Mouse (Mus musculus) left cerebral cortex, adult 18-20 months (tissue): ENCODE results near the gene Adarb2. TPM values are rescaled to one million over a fixed set of nuclear protein-coding genes. Genes with fewer than 3 reads are reported as not detected.
A peak's percentile ranks its signal among the peaks of the same experiment; 100 is the strongest.

ENCODE experiments used
- DNase-seq, 2 experiments: peaks; one replicate each; pipeline ENCODE4 v3.0.0; 2021 to 2022; ENCODE audit warnings: low spot score in 2 of 2, mixed read lengths in 1 of 2
- total RNA-seq, 2 experiments: library from RNA; stranded (reverse); gene quantifications; 2 replicates each; pipeline ENCODE4 v1.2.3; 2021

Gene Adarb2
- total RNA-seq, 2 experiments from 2014 or later = 20.9 to 22.9 TPM

GRCm38 (mm10) chr13:8366087-8366486 is 163.4 kb downstream of the Adarb2 start:
- no peak for DNase-seq

DNA sequence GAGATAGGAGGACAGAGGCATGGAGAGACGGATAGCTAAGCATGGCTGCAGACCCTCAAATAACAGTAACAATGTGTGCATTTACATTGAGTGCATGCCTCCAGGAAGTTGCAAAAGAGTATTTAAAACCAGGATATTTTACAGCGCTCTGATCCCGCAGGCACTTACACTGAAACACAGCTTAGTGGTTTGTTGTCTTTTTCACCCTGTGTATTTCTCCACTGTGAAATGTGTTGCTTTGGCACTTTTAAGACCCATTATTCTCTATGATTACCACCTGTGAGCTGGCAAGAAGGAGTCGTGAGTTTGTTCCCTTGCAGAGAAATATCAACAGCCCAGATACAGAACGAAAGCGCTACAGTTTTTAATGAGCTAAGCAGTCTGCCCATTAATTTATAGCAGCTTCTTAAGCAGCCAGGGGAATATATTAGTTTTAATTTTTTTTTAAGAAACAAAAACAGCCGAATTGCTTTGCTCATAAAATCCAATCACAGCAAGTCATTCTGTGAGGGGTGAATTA is 167.3 kb downstream of the Adarb2 start:
- no peak for DNase-seq

- DNase-seq = no peak
These were observed 185.9 kb downstream of the Adarb2 start for GRCm38 (mm10) chr13:8388541-8388940.

GRCm38 (mm10) chr13:8400265-8401041 is 197.8 kb downstream of the Adarb2 start:
- DNase-seq = no peak

DNA sequence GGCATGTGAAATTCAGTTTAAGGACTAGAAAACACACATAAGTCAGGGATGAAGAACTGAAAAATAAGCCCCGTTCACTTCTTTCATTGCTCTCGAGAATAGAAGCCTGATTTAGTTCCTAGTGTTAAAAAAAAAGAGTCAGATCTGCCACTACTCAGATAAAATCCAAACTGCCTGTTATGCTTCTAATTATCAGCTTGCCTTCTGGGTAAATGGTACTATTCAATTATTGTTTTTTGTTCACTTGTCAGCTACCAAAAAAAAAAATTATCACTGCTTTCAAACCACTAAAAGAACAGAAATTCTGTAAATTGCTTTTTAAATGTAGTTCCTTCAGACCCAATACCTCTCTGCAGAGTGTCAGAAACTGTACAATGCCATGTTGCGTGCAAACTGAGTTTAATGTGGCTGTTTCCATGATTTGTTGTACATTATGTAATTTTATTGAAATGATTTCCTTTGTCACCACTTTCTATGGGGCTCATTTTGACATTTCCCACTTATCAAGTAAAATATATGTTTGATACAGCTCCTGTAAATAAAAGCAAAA is 199.7 kb downstream of the Adarb2 start:
- DNase-seq = no peak

DNA sequence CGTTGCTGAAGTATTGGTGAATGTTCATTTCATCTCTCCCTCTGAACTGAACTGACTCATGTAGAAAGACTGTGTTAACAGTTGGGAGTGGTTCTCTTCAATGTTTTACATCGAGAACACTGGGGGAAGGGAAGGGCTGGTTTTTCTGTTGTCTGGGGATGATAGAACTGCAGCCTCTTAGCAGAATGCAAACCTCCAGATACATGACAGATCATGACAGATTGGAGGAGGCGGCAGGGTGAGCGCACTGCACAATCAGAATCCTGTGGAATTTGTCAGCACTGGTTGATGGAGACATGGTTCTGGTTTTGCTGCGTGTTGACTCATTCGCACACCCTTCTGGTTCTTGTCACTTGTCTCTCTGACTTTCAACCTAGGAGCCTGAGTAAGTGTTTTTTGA is 203.4 kb downstream of the Adarb2 start:
- peak in 1 of 2 experiments; percentile 20 for DNase-seq

DNA sequence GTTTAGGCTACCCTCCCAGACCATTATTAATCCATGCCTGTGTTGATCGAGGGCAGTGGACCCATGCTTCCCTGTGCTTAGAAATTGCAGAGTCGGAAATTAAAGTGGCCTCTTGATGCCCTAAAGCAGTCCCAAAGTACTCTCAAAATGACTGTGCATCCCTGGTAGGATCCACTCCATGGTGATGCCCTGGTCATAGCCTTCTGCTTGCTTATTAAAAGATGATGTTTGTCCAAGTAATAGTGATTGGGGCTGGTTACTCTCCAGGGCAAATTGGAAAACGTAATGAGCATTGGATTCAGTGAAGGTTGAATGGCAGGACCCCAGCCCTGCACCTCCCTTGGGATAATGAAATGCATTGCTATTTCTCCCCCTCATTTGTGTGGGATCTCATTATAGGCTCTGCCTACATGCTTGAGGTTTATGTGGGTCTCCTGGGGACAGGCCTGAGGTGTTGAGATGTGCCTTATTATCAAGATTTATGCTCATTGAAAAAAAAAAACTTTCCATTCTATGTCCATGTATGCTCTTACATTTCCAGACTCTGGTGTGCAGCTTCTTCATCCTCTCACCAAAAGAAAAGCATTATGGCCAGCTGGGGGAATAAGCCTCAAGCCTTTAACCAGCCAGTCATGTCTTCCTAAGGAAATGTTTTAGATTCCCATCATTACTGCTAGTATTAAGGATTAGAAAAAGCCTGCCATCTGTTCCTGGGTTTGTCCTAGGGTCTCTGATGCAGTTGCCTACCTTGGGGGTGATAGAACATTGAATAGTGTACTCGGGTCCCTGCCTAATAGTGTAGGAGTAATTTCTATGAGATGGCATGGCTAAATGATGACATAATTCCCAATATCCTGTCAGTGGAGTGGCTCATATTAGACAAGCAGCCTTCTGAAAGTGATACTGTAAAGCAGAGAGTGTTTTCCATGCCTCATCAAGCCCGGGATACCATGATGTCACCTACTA is 208.0 kb downstream of the Adarb2 start:
- no peak for DNase-seq

GRCm38 (mm10) chr13:8424019-8424719 is 221.5 kb downstream of the Adarb2 start:
- no peak for DNase-seq

DNA sequence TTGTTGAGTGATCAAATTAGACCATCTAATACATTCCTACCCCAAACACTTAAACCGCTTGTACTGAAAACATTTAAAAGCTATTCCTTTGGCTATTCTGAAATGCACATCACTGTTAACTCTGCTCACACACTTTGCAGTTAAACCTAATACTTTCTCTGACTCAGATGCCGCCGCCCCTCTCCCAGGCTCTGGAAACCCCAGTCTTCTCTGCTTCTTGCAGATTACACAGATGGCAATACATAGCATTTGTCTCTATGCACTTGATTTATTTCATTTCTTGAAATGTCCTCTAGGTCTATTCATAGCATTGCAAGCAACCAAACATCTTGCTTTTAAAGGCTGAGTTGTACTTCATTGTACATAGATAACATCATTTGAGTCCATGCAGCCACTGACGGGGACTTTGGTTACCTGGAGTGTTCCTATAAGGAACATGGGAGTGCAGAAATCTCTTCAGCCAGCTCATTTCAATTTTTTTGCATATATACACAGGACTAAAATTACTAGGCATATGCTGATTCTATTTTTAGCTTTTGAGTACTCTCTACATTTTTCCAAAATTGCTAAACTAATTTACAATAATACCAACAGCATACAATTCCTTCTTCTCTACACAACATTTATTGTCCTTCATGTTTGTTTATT is 236.6 kb downstream of the Adarb2 start:
- DNase-seq = peak in 1 of 2 experiments; percentile 8

GRCm38 (mm10) chr13:8445415-8445814 is 242.7 kb downstream of the Adarb2 start:
- DNase-seq = no peak

- no peak for DNase-seq
These were observed 245.7 kb downstream of the Adarb2 start for GRCm38 (mm10) chr13:8448192-8448879.

GRCm38 (mm10) chr13:8451581-8451980 is 248.9 kb downstream of the Adarb2 start:
- DNase-seq = no peak

- DNase-seq = no peak
These were observed 254.2 kb downstream of the Adarb2 start for GRCm38 (mm10) chr13:8456886-8457285.

- no peak for DNase-seq
These were observed 255.2 kb downstream of the Adarb2 start for GRCm38 (mm10) chr13:8457831-8458230.

GRCm38 (mm10) chr13:8467591-8468366 is 265.1 kb downstream of the Adarb2 start:
- no peak for DNase-seq

GRCm38 (mm10) chr13:8476237-8476636 is 273.6 kb downstream of the Adarb2 start:
- peak in 1 of 2 experiments; percentile 3 for DNase-seq

DNA sequence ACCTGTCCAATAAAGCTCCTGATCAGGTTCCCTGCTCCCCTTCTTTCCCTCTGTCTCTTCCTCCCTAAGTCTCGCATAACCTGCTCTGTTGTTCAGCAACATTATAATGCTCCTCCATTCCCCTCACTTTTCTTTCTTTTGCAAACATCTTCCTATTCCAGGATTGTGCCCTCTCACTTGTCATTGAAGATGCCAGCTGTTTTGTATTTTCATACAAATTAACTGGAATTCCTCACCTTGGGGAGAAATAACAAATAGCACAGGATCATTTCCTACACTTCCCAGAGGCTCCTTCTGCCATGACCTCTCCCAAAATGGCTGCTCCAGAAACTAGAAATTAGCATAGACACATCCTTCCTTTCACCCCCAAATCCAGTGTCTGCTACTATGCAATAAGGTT is 276.1 kb downstream of the Adarb2 start:
- no peak for DNase-seq

DNA sequence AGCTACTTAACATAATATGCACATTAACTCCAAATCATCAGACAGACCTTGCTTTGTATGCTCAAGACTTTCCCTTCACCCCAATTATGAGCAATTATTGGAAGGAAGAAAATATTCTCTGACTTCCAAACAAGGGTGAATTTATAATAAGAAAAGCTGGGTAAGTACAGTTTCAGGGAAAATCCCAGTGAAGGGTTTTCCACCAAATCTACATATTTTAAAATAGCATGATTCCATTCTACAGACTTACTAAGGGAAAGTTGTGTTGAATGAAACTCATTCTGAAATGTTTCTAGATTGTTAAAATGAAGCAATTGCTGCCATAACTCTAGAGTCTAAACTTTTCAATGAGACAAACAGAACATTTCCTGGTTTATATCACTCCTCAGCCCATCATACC is 277.3 kb downstream of the Adarb2 start:
- no peak for DNase-seq

DNA sequence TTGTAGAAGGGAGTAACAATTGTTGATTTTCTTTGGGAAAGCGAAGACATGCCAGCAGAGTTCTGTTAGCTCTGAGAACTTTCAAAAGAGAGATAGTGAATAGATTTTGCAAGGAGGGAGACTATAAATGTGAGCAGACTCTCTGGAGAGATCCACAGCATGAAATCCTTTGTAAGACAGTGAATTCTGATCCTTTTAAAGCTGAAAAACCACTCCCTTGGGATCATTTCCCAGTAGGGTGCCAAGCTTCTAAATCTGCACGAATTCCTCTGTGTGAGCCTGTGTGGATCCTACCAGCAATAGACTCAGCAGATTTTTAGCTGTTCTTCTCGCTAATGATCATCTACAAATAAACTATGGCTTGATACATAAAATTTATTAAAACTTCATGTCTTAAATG is 278.7 kb downstream of the Adarb2 start:
- no peak for DNase-seq
